Mouse (Mus musculus) erythroid progenitor cell, adult 5-6 weeks (primary cell): ENCODE measurements around the gene Ninl. TPM values are rescaled to one million over a fixed set of nuclear protein-coding genes. Genes with fewer than 3 reads are reported as not detected.

ENCODE experiments used
- ATAC-seq: replicated peaks from 2 replicates; pipeline ENCODE4 v1.8.0; 2016; ENCODE audit warnings: moderate number of reproducible peaks, mild to moderate bottlenecking, moderate TSS enrichment, inconsistent platforms; ENCODE audit not compliant: poor library complexity, low FRiP score, severe bottlenecking
- total RNA-seq, 2 experiments: library from RNA; stranded (forward) in 1 of 2; stranded (reverse) in 1 of 2; fragments of 150-400 nt in 1 of 2; fragments of 186-747, 209-891 nt in 1 of 2; gene quantifications; 2 replicates each; pipeline versions ENCODE4 v1.2.3 to v1.2.4; 2015 to 2017; ENCODE audit warnings: low replicate concordance in 2 of 2

The Ninl gene
- total RNA-seq (2015; ENCODE audit: low replicate concordance) (19.8 and 28.5 TPM in 2 replicates), total RNA-seq (2017; ENCODE audit: low replicate concordance) (65.6 and 69.2 TPM in 2 replicates)

DNA sequence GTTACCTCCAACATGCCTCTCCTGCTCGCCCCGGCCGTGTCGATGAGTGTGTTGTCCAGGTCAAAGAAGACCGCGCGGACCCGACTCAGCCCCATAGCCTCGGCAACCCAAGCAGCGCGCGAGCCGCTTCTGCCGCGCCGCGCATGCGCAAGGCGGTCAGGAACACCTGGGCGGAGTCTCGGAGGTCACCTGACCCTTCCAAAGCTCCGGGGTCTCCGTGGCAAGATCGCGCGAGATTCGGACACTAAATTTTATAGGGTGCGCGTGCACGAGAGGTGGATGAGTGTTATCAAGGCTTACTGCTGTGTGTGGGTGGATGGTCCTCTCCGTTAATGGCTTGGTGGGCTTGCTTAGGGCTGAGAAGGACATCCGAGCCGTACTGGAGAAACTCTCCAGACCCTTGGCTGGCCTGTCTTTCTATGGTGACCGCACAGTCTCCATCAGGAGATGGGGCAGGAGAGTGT is at the start of gene Ninl, which contains the start of gene Nanp:
Ninl (minus strand) TSS at position 151 of the 464 bp plus-strand sequence.
Nanp (minus strand) TSS at position 167 of the 464 bp plus-strand sequence.
- peak; percentile 84 for ATAC-seq

DNA sequence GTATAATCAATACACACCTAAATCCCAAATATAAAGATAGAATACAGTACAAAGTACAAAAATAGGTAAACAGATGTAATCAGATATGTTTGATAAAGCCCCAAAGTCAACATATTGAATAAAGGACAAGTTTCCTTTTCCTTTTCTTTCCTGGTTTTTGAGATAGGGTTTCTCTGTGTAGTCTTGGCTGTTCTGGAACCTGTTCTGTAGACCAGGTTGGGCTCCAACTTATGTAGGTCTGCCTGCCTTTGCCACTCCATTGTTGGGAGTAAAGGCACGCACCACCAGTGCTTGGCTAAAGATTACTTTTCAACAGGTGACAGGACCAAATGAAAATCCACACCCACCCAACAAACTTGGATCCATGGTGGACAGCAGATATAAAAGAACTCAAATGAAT is 17.5 kb upstream of the Ninl start:
- no peak for ATAC-seq

DNA sequence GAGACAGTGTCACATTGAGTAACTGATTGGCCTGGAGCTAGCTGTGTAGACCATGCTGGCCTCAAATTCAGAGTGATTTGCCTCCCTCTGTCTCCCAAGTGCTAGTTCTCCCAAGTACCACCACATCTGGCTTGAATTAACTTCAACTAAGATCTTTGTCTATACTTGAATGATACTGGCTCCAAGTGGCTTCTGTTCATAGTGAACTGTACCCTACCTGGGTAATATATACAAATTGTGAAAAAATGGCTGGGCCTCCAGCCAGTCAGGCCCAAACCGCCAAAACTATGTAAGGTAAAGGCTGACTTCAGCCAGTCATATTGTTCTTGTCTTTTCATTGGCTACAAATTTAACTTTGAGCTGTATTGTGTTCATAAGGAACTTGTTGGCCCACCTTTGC is 1.2 kb upstream of the Ninl start:
- ATAC-seq = no peak

- peak; percentile 23 for ATAC-seq
These were observed 544 bp upstream of the Ninl start for GRCm38 (mm10) chr2:151039726-151040125.

DNA sequence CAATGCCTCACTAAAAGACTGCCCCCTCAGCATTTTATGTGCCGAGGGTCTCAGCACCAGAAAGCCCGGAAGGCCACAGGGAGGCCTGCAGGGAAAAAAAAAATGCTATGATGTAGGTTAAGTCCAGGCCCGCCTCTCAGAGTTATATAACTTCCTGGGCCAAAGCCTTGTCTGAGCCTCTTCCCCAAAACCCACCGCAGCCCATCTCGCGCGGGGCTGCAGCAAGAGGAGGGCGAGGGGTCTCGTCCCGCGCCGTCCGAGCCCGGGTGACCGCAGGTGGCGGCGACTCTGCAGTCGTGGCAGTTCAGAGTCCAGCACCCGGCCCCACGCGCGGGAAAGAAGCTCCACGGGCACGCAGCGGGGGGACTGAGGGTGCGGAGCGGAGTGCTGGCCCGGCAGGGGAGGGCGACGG is 365 bp downstream of the Ninl start:
- ATAC-seq = peak; percentile 12; the same call in 1 of the 2 replicates

DNA sequence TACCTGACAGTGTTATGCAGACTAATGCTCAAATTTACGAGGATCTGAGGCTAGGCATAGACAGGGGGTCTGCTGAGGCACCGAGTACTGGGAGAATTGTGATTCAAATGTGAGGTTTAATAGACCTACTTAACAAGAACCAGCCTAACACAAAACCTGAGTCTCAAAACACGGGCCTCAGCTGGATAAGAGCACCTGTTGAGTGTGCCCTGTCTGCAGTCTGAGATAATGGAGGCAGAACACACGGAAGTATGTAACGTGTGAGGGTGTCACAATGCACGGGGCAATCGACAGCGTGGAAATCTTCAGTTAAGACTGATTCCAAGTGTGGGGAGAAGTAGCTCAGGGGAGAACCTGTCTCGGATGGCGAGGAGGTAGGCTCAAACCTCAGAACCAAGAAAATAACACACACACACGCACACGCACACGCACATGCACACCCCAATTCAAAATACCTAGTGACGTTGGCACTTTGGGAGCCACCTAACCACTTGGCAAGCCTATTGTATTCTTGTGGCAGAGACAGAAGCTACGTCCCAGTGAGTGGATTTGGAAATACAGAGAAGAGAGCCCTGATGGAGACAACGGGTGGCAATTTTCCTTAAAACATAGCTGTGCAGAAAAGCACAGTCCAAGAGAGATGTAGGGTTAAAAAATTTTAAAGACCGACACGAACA is 1.2 kb downstream of the Ninl start:
- ATAC-seq = peak; percentile 75

DNA sequence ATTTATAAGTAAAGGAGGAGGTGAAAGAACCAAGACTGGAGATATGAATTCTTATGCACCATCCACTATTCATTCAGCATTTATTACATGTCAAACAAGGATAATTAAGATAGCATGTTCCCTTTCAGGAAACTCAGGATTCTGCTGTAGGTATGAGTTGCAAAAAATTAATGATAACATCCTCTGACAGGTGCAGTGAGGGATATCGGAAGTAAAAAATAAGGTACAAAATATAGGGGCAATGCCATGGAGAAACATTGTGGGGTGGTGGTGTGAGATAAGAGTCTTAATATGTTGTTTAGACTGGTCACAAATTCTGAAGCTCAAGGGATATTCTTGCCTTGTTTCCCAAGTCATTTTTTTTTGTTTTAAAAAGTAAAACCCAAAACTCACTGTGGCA is 1.9 kb downstream of the Ninl start:
- ATAC-seq = peak; percentile 32; the same call in 1 of the 2 replicates

- ATAC-seq = no peak
These were observed 2.5 kb downstream of the Ninl start for GRCm38 (mm10) chr2:151036721-151037120.

DNA sequence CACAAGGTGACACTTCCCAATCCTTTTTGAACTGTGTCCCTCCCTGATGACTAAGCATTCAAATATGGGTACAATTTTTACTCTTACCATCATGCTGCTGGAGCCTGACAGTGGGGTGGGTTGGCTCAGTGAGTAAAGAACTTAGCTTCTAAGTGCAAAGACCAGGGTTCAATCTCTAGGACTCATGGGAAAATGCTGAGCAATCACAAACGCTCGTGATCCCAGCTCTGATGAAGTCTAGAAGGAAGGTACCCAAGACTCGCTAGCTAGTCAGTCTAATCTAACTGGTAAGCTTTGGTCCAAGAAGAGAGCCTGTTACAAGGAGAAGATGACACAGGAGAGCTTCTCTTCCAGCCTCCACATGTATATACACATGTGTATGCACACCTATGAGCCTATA is 4.7 kb downstream of the Ninl start:
- no peak for ATAC-seq

GRCm38 (mm10) chr2:151021158-151021557 is 18.0 kb downstream of the Ninl start:
- no peak for ATAC-seq

GRCm38 (mm10) chr2:151015316-151015715 is 23.9 kb downstream of the Ninl start:
- ATAC-seq = no peak

- peak; percentile 73 for ATAC-seq
These were observed 27.9 kb downstream of the Ninl start for GRCm38 (mm10) chr2:151011273-151011672.

GRCm38 (mm10) chr2:151009515-151010085 is 29.6 kb downstream of the Ninl start:
- ATAC-seq = peak; percentile 21

GRCm38 (mm10) chr2:151008939-151009509 is 30.2 kb downstream of the Ninl start:
- ATAC-seq = peak; percentile 76

GRCm38 (mm10) chr2:151008517-151008932 is 30.7 kb downstream of the Ninl start:
- ATAC-seq = peak; percentile 58

DNA sequence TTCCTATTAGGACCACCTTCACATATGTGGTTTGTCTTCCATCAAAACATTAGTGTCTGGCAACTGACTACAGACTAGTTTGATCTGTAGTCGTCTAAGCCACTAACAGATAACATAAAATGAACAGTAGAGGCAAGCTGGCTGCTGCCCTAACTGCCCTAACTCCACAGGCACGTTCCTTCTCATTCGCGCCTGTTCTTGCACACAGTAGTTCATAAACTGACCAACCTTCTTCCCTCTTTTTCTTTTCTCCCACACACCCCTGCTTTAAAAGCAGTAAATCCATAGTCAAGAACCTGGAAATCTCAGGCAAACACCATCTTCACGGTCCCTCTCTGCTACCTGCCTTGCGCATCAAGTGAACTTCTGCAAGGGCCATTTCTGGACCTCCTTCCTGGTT is 31.2 kb downstream of the Ninl start:
- ATAC-seq = no peak

GRCm38 (mm10) chr2:151006281-151006945 is 32.8 kb downstream of the Ninl start:
- ATAC-seq = no peak

GRCm38 (mm10) chr2:151004390-151004789 is 34.8 kb downstream of the Ninl start:
- no peak for ATAC-seq

GRCm38 (mm10) chr2:151003796-151004195 is 35.4 kb downstream of the Ninl start:
- ATAC-seq = no peak

- no peak for ATAC-seq
These were observed 37.5 kb downstream of the Ninl start for GRCm38 (mm10) chr2:151001619-151002175.
